Mouse (Mus musculus) macrophage (primary cell): Measurements from ENCODE around the gene Ado. TPM values are rescaled to one million over a fixed set of nuclear protein-coding genes. Genes with fewer than 3 reads are reported as not detected.

ENCODE experiments used
- H3K27ac ChIP-seq: fragments of 350-480 bp; formaldehyde crosslinking; 2 replicates; pipeline ENCODE4 v1.9.0; 2021
- H3K36me3 ChIP-seq: fragments of 350-480 bp; formaldehyde crosslinking; 2 replicates; pipeline ENCODE4 v1.9.0; 2021; ENCODE audit errors: inconsistent target
- H3K4me3 ChIP-seq: fragments of 350-480 bp; formaldehyde crosslinking; 2 replicates; pipeline ENCODE4 v1.9.0; 2021; ENCODE audit errors: inconsistent target
- H3K79me2 ChIP-seq: fragments of 350-480 bp; formaldehyde crosslinking; 2 replicates; pipeline ENCODE4 v1.9.0; 2021; ENCODE audit errors: inconsistent target
- whole genome bisulfite sequencing: methylation state at CpG from one replicate; pipeline ENCODE4 v1.1.7; 2026; ENCODE audit warnings: inconsistent platforms; ENCODE audit not compliant: missing documents; 5-methylcytosine and 5-hydroxymethylcytosine counted together
- polyA plus RNA-seq: library from polyadenylated mRNA; stranded (reverse); fragments of 250-400 nt; gene quantifications from 3 replicates; pipeline ENCODE4 v1.2.4, GENCODE M21; 2018; ENCODE audit warnings: inconsistent platforms

Ado gene
- polyA plus RNA-seq, 1 experiment from 2014 or later, result 12.0 TPM

DNA sequence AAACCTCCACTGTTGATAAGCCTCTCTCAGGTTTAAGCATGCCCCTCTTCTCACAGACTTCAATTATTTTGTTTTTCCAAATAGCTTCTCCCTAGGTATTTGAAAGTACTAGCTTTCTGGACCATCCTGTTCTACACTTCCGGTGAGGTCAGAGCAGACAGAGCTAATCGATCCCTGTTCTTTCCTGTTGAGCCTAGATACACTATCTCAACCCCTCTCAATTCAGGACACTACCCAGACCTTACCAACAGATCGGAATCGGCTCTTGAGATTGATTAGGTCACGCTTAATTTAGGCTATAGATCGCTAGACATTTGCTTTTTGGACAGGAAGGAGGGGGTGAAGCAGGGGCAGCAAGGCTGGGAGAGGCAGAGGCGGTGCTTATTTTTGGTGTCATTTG lies 35.9 kb downstream of the Ado start:
- H3K79me2 ChIP-seq, result no peaks in the 10 kb centered on the region
- H3K4me3 ChIP-seq, result no peak overlapping the region
- WGBS, result 83% methylated on average over 7 of the region's 7 CpGs
- H3K36me3 ChIP-seq, result no peaks in the 10 kb centered on the region
- H3K27ac ChIP-seq, result no peak overlapping the region

DNA sequence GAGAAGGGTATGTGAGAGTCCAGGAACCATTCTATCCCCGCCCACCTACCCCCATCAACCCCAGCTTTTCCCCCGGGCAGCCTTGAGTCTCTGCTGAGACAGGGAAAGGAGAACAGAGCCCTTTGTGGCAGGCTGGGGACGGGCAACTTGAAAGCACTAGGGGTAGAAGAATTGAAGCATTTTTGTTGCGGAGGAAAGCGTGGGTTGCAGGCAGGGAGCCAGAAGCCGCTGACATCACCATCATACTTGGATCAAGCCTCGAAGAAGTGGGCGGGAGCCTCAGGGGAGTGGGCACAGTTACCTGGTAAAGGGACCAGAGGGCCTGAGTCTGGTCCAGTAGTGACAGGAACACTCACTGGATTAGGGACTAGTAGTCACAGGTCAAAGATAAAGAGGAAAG lies 36.5 kb downstream of the Ado start:
- WGBS, result 92% methylated on average over 8 of the region's 8 CpGs
- H3K36me3 ChIP-seq, result no peaks in the 10 kb centered on the region
- no peaks in the 10 kb centered on the region for H3K79me2 ChIP-seq
- no peak overlapping the region for H3K27ac ChIP-seq
- H3K4me3 ChIP-seq, result no peak overlapping the region

DNA sequence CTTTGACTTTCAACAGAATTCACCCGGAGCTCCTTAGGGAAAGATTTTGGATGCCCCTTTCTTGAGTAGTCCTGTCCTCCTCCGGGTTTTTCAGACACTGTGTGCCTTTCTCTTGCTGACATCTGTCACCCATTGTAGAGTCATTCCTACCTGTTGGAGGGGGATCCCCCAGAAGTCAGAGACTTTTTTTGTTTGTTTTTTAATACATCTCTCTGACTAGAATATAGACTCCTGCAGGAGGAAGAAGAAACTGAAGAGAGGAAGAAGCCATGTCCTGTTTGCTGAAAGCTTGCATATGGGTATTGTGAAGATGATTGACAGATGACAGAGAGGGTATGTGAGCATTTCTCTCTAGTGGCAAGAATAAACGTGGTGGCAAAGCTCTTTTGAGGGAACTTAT lies 43.5 kb downstream of the Ado start:
- Histone ChIP-seq H3K27ac (no peak overlapping the region), H3K79me2 (no peaks in the 10 kb centered on the region), H3K36me3 (no peaks in the 10 kb centered on the region), H3K4me3 (no peak overlapping the region)
- 60% methylated on average over 3 of the region's 3 CpGs for whole genome bisulfite sequencing

DNA sequence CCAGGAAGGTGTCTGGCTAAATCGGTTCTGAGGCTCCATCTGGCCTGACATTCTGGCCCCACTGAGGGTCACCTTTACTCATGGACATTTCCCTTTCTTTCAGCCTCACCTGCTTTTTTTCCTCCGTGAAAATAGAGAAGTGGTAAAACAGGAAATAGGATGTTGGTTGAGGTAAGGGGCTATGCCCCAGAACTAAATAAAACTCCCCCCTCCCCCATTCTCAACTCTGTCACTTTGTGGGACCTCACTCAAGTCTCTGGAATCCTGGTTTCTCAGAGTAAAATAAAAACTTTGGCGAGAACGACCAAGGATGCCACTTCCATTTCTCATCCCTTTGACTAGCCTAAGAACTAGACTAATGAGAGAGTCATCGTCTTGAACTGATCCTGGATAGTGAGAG lies 44.7 kb downstream of the Ado start:
- H3K27ac ChIP-seq, result no peak overlapping the region
- H3K79me2 ChIP-seq, result no peaks in the 10 kb centered on the region
- H3K4me3 ChIP-seq, result no peak overlapping the region
- no peaks in the 10 kb centered on the region for H3K36me3 ChIP-seq
- 11% methylated on average over 5 of the region's 5 CpGs for WGBS

GRCm38 (mm10) chr10:67503320-67503995 lies 45.3 kb downstream of the Ado start:
- WGBS, result 16% methylated on average over 15 of the region's 15 CpGs

GRCm38 (mm10) chr10:67497951-67498350 lies 50.8 kb downstream of the Ado start:
- H3K27ac ChIP-seq, result no peak overlapping the region
- H3K36me3 ChIP-seq, result no peaks in the 10 kb centered on the region
- H3K79me2 ChIP-seq, result no peaks in the 10 kb centered on the region
- 83% methylated on average over 9 of the region's 9 CpGs for WGBS
- no peak overlapping the region for H3K4me3 ChIP-seq

More at GRCm38 (mm10) chr10:67503320-67503995, 45.3 kb downstream of the Ado start:
- Histone ChIP-seq H3K27ac (no peak overlapping the region), H3K4me3 (no peak overlapping the region), H3K79me2 (no peaks in the 10 kb centered on the region), H3K36me3 (no peaks in the 10 kb centered on the region)

- 59% methylated on average over 15 of the region's 15 CpGs for WGBS
- H3K4me3 ChIP-seq, result no peak overlapping the region
- no peaks in the 10 kb centered on the region for H3K36me3 ChIP-seq
- H3K27ac ChIP-seq, result no peak overlapping the region
- no peaks in the 10 kb centered on the region for H3K79me2 ChIP-seq
Observed at GRCm38 (mm10) chr10:67497144-67497892, 51.4 kb downstream of the Ado start.

Other genes with a start within 250 kb of the Ado start
- 4.5 to 19.2 TPM (median 9.6 TPM) in 3 replicates for gene Egr2, start 13.5 kb downstream of the Ado start, polyA plus RNA-seq